Mouse (Mus musculus) left cerebral cortex, adult 8-10 months (tissue): ENCODE data around the gene Fam172a. TPM values are rescaled to one million over a fixed set of nuclear protein-coding genes. Genes with fewer than 3 reads are reported as not detected.

Experiments
- DNase-seq, 2 experiments: peaks; one replicate each; pipeline ENCODE4 v3.0.0; 2022; ENCODE audit warnings: low spot score in 2 of 2
- total RNA-seq, 4 experiments: library from RNA; stranded (reverse); gene quantifications; 2 replicates each; pipeline ENCODE4 v1.2.4; 2022

Gene Fam172a
- total RNA-seq, 4 experiments from 2014 or later: 38.9 to 42.8 (median 40.4) TPM

GRCm38 (mm10) chr13:78211231-78212010 is 509.6 kb downstream of the Fam172a start:
- no peak for DNase-seq

GRCm38 (mm10) chr13:78212111-78212510 is 510.3 kb downstream of the Fam172a start:
- DNase-seq: no peak

- no peak for DNase-seq
These were observed 511.3 kb downstream of the Fam172a start for GRCm38 (mm10) chr13:78213155-78213554.

- no peak for DNase-seq
These were observed 513.4 kb downstream of the Fam172a start for GRCm38 (mm10) chr13:78215223-78215622.
